Mouse (Mus musculus): ENCODE results near the gene Usp6nl.

- no peak for TF ChIP-seq GATA1 (IDR thresholded peaks at IDR 0.05; ENCODE audit: low read length)
- TF ChIP-seq TAL1 (IDR thresholded peaks at IDR 0.05; ENCODE audit: low read length) = no peak
Measured at GRCm38 (mm10) chr2:6391940-6392339, 69.5 kb downstream of the Usp6nl start.

Measured in erythroblast, embryonic 14.5 days (primary cell).